Mouse (Mus musculus): ENCODE measurements around the gene Zfp52. TPM values are rescaled to one million over a fixed set of nuclear protein-coding genes. Genes with fewer than 3 reads are reported as not detected.
A peak's percentile ranks its signal among the peaks of the same experiment; 100 is the strongest.

The Zfp52 gene
- 3.0 and 3.6 TPM in 2 replicates for polyA plus RNA-seq (2014; fragmentation: Nextera tagmentation; extraction: Ambion mirVana)

DNA sequence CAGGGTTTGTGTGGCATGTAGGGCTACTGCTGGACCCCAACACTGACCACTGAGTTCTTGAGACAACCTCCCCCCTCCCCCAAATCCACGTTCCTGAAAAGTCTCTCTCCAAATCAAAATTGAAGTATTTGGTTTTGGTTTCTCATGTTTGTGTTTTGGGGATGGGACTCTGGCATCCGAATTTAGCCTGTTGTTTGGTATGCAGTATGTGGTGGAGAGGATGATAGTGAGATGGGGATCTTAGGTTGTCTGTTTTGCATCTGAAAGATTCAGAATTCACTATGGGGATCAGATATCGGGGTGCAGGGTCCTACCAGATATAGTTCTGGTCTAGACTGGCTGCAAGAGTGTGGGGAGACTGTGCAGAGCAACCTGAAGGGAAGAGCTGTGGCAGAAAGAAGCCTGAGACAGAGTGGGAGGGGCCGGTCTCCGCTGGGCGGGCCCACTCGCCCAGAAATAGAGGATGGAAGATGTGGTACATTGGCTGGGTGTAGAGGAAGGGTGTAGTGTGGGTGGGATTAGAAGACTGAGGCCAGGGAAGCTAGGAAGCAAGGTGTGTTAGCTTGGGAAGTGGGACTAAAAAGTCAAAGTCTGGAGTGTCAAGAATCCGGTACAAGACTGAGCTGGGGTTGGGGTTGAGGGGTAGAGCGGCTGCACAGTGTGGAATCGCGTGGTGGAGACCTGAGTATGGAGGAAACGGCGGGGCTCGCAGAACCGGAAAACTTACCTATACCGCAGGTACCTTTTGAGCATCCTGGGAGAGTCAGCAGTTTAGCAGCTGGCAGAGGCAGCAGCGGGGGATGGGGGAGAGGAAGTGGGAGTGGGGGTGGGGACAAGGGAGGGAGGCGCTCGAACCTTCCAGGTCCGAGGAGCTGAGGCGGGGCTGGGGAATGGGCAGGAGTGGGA is at the start of gene Zfp52:
Zfp52 (plus strand) TSS at position 444 of the 906 bp plus-strand sequence.
- Histone ChIP-seq H3K9me3 (ENCODE audit: control insufficient read depth, low read length) (no peaks in the 10 kb centered on the region), H3K4me3 (ENCODE audit: low read length) (peak within 1 kb of the TSS; percentile 58), H3K27me3 (ENCODE audit: control insufficient read depth, insufficient read depth, low read length) (no peaks in the 10 kb centered on the region), H3K9ac (ENCODE audit: low read depth, low read length) (peak within 1 kb of the TSS; percentile 59), H3K4me2 (replicated peaks; ENCODE audit: low read depth, low read length) (peak within 1 kb of the TSS; percentile 74), H3K36me3 (ENCODE audit: control insufficient read depth, insufficient read depth, low read length) (no peaks in the 10 kb centered on the region), H3K4me1 (ENCODE audit: control insufficient read depth, insufficient read depth, low read length) (peaks cover 4% of the 10 kb centered on the region), H3K27ac (ENCODE audit: low read depth, low read length) (peak within 1 kb of the TSS; percentile 43; the same call in 1 of the 2 replicates)
- WGBS, result 2% methylated on average over 21 of the region's 21 CpGs
- peak; percentile 79 for ATAC-seq (ENCODE audit: low FRiP score, low TSS enrichment)

DNA sequence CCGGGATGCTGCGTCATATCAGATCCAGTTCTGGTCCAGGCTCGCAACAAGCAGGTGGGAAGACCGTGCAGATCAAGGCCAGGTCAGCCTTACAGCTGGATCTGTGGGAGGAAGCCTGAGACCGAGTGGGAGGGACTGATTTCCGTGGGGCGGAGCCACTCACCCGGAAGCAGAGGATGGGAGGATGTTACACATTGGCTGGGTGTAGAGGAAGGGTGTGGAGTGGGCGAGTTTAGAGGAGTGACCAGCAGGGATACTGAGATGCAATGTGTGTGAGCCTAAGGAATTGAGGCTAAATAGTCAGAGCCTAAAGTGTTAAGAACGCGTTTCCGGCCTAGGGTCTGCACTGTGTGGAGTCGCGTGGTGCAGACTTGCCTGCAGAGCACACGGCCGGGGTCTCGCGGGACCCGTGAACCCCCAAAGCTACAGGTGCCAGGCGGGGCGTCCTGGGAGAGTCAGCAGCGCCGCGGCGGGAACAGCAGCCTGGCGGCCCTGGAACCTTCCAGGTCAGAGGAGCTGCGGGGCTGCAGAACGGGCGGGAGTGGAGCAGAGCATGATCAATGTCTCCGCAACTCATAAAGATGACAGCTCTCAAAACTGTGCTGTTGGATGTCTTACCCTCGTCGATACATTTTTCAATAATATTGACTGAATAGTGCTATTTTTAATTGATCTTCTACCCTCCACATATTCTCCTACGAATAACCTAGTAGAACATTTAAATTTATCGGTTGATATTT is 46.4 kb upstream of the Zfp52 start, which contains the start of gene Zfp53:
Zfp53 (plus strand) TSS at position 239 of the 740 bp plus-strand sequence.
- H3K4me1 ChIP-seq (ENCODE audit: control insufficient read depth, insufficient read depth, low read length), result peaks cover 6% of the 10 kb centered on the region; the same call in 1 of the 2 replicates
- H3K4me2 ChIP-seq (replicated peaks; ENCODE audit: low read depth, low read length), result peak within 1 kb of the TSS; percentile 60
- peak within 1 kb of the TSS; percentile 76 for H3K27ac ChIP-seq (ENCODE audit: low read depth, low read length)
- no peaks in the 10 kb centered on the region for H3K36me3 ChIP-seq (ENCODE audit: control insufficient read depth, insufficient read depth, low read length)
- peak within 1 kb of the TSS; percentile 78 for H3K4me3 ChIP-seq (ENCODE audit: low read length)
- H3K27me3 ChIP-seq (ENCODE audit: control insufficient read depth, insufficient read depth, low read length), result no peaks in the 10 kb centered on the region
- ATAC-seq (ENCODE audit: low FRiP score, low TSS enrichment), result peak; percentile 100
- H3K9me3 ChIP-seq (ENCODE audit: control insufficient read depth, low read length), result no peaks in the 10 kb centered on the region
- peak within 1 kb of the TSS; percentile 71 for H3K9ac ChIP-seq (ENCODE audit: low read depth, low read length)
- under 1% methylated on average over 34 of the region's 34 CpGs for WGBS

GRCm38 (mm10) chr17:21489500-21490001 is 45.8 kb upstream of the Zfp52 start:
- Histone ChIP-seq H3K9ac (ENCODE audit: low read depth, low read length) (peak overlapping the region; percentile 71), H3K4me1 (ENCODE audit: control insufficient read depth, insufficient read depth, low read length) (peaks cover 6% of the 10 kb centered on the region; the same call in 1 of the 2 replicates), H3K27me3 (ENCODE audit: control insufficient read depth, insufficient read depth, low read length) (no peaks in the 10 kb centered on the region), H3K9me3 (ENCODE audit: control insufficient read depth, low read length) (no peaks in the 10 kb centered on the region), H3K36me3 (ENCODE audit: control insufficient read depth, insufficient read depth, low read length) (no peaks in the 10 kb centered on the region), H3K4me3 (ENCODE audit: low read length) (peak overlapping the region; percentile 78), H3K4me2 (replicated peaks; ENCODE audit: low read depth, low read length) (peak overlapping the region; percentile 60), H3K27ac (ENCODE audit: low read depth, low read length) (peak overlapping the region; percentile 76; the same call in 1 of the 2 replicates)
- WGBS, result 19% methylated on average over 8 of the region's 8 CpGs
- no peak for ATAC-seq (ENCODE audit: low FRiP score, low TSS enrichment)

DNA sequence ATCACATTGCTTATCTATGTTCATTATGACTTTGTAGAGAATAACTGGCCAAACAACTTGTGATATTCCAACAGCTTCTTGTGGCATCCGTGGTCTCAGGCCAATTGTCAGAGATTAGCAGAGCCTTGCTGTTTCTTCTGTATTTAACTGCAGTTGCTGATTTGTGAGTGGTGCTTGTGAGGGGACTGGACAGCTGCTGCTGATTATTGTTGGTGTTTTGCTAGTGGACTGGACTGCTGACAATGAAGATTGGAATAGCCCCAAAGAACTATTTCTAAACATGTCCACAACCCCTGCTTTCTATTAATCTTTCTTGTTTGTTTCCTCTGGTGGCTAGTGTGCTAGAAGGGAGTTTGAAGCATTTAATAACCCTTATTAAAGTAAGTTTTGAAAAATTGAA is 34.0 kb upstream of the Zfp52 start:
- H3K4me3 ChIP-seq (ENCODE audit: low read length), result no peak overlapping the region
- peaks cover 9% of the 10 kb centered on the region; the same call in 1 of the 2 replicates for H3K36me3 ChIP-seq (ENCODE audit: control insufficient read depth, insufficient read depth, low read length)
- no peak overlapping the region for H3K27ac ChIP-seq (ENCODE audit: low read depth, low read length)
- H3K9ac ChIP-seq (ENCODE audit: low read depth, low read length), result no peak overlapping the region
- peaks cover 1% of the 10 kb centered on the region; the same call in 1 of the 2 replicates for H3K9me3 ChIP-seq (ENCODE audit: control insufficient read depth, low read length)
- no peaks in the 10 kb centered on the region for H3K27me3 ChIP-seq (ENCODE audit: control insufficient read depth, insufficient read depth, low read length)
- ATAC-seq (ENCODE audit: low FRiP score, low TSS enrichment), result no peak
- H3K4me1 ChIP-seq (ENCODE audit: control insufficient read depth, insufficient read depth, low read length), result no peaks in the 10 kb centered on the region
- WGBS, result 86% methylated on average over 1 of the region's 1 CpGs
- H3K4me2 ChIP-seq (replicated peaks; ENCODE audit: low read depth, low read length), result no peak overlapping the region

DNA sequence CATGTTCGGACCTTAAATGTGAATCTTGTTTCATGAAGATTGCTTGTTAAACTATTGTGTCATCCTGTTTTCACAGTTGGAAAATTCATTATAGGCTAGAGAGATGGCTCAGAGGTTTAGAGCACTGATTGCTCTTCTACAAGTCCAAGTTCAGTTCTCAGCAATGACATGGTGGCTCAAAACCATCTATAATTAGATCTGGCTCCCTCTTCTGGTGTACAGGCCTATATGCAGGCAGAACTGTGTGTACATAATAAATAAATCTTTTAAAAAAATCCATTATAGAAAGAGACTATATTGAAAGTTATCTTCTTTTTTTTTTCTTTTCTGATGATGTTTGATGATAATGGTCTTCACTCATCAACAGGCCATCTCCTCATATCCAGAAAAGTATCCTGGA is 30.8 kb upstream of the Zfp52 start:
- Histone ChIP-seq H3K27me3 (ENCODE audit: control insufficient read depth, insufficient read depth, low read length) (no peaks in the 10 kb centered on the region), H3K27ac (ENCODE audit: low read depth, low read length) (no peak overlapping the region), H3K4me1 (ENCODE audit: control insufficient read depth, insufficient read depth, low read length) (no peaks in the 10 kb centered on the region), H3K9me3 (ENCODE audit: control insufficient read depth, low read length) (no peaks in the 10 kb centered on the region), H3K9ac (ENCODE audit: low read depth, low read length) (no peak overlapping the region), H3K4me2 (replicated peaks; ENCODE audit: low read depth, low read length) (no peak overlapping the region), H3K36me3 (ENCODE audit: control insufficient read depth, insufficient read depth, low read length) (peaks cover 15% of the 10 kb centered on the region; the same call in 1 of the 2 replicates), H3K4me3 (ENCODE audit: low read length) (no peak overlapping the region)
- ATAC-seq (ENCODE audit: low FRiP score, low TSS enrichment), result no peak
- WGBS, result 100% methylated on average over 1 of the region's 1 CpGs

DNA sequence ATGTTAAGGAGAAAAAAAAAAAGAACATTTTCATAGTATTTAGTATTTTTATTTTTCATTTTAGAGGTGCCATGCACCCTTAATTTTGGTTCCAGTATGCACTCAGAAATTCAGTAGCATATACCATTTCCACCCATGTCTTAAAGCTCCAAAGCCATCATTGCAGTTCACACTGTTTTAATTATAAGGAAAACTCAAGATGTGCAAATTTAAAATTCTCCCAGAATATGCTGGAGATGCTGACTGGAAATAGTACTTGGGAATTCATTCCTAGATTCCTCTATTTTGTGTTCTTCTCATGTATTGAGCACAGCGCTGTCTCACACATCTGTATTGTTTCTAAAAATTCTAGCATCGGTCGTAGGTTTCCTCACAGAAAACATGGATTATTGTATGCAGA is 29.1 kb upstream of the Zfp52 start:
- Histone ChIP-seq H3K9ac (ENCODE audit: low read depth, low read length) (no peak overlapping the region), H3K4me2 (replicated peaks; ENCODE audit: low read depth, low read length) (no peak overlapping the region), H3K36me3 (ENCODE audit: control insufficient read depth, insufficient read depth, low read length) (peaks cover 12% of the 10 kb centered on the region; the same call in 1 of the 2 replicates), H3K4me3 (ENCODE audit: low read length) (no peak overlapping the region), H3K27ac (ENCODE audit: low read depth, low read length) (no peak overlapping the region), H3K9me3 (ENCODE audit: control insufficient read depth, low read length) (no peaks in the 10 kb centered on the region), H3K4me1 (ENCODE audit: control insufficient read depth, insufficient read depth, low read length) (no peaks in the 10 kb centered on the region), H3K27me3 (ENCODE audit: control insufficient read depth, insufficient read depth, low read length) (no peaks in the 10 kb centered on the region)
- WGBS, result 94% methylated on average over 3 of the region's 3 CpGs
- no peak for ATAC-seq (ENCODE audit: low FRiP score, low TSS enrichment)

GRCm38 (mm10) chr17:21509756-21510155 is 25.6 kb upstream of the Zfp52 start:
- Histone ChIP-seq H3K27ac (ENCODE audit: low read depth, low read length) (no peak overlapping the region), H3K9ac (ENCODE audit: low read depth, low read length) (no peak overlapping the region), H3K4me2 (replicated peaks; ENCODE audit: low read depth, low read length) (no peak overlapping the region), H3K4me1 (ENCODE audit: control insufficient read depth, insufficient read depth, low read length) (no peaks in the 10 kb centered on the region), H3K36me3 (ENCODE audit: control insufficient read depth, insufficient read depth, low read length) (peaks cover 12% of the 10 kb centered on the region; the same call in 1 of the 2 replicates), H3K27me3 (ENCODE audit: control insufficient read depth, insufficient read depth, low read length) (no peaks in the 10 kb centered on the region), H3K9me3 (ENCODE audit: control insufficient read depth, low read length) (no peaks in the 10 kb centered on the region), H3K4me3 (ENCODE audit: low read length) (no peak overlapping the region)
- no peak for ATAC-seq (ENCODE audit: low FRiP score, low TSS enrichment)

GRCm38 (mm10) chr17:21515403-21516105 is 19.8 kb upstream of the Zfp52 start:
- peak; percentile 69 for ATAC-seq (ENCODE audit: low FRiP score, low TSS enrichment)
- WGBS, result 2% methylated on average over 8 of the region's 8 CpGs

More at GRCm38 (mm10) chr17:21515403-21516105, 19.8 kb upstream of the Zfp52 start:
- no peaks in the 10 kb centered on the region for H3K27me3 ChIP-seq (ENCODE audit: control insufficient read depth, insufficient read depth, low read length)
- H3K9ac ChIP-seq (ENCODE audit: low read depth, low read length), result peak overlapping the region; percentile 63; the same call in 1 of the 2 replicates
- peak overlapping the region; percentile 71 for H3K4me2 ChIP-seq (replicated peaks; ENCODE audit: low read depth, low read length)
- H3K9me3 ChIP-seq (ENCODE audit: control insufficient read depth, low read length), result no peaks in the 10 kb centered on the region
- no peaks in the 10 kb centered on the region; the same call in 1 of the 2 replicates for H3K36me3 ChIP-seq (ENCODE audit: control insufficient read depth, insufficient read depth, low read length)
- H3K27ac ChIP-seq (ENCODE audit: low read depth, low read length), result peak overlapping the region; percentile 90
- H3K4me3 ChIP-seq (ENCODE audit: low read length), result peak overlapping the region; percentile 55; the same call in 1 of the 2 replicates
- no peaks in the 10 kb centered on the region for H3K4me1 ChIP-seq (ENCODE audit: control insufficient read depth, insufficient read depth, low read length)
